In the genomic region with DNA sequence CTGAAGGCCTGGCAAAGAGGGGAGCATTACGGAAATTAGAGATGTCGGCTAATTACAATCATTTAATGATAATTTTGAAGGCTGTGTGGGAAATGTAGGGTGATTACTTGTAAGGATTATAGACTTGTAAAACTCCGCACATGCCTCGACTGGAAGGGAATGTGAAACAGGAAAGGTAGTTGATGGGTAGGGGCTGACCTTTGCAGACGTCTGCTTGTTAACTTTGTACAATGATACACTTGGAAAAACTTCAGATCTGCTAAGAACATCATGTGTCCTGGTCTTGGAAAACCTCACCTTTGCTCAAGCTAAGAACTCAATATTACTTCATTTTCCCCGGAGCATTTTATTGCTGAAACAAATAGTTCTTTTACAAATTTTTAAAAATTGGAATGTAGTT, we compare ENCODE assay signal across 16 mouse cellular contexts.
"Had no signal": no experiment of that assay in that cellular context is flagged by ENCODE, and none has a peak within 500 bp of the region (broad histone marks: within the 10 kb centered on the region; RNA-seq: fewer than 3 reads in every experiment).

No protein-coding gene starts in this region.

- DNase-seq: right cerebral cortex, adult 18-20 months; right cerebral cortex, postnatal 14 days; right cerebral cortex, postnatal 25 days; right cerebral cortex, postnatal 4 days; spleen, adult 18-20 months; thymus, adult 18-20 months; thymus, adult 2 months; thymus, postnatal 14 days; thymus, postnatal 25 days; thymus, postnatal 36 days; thymus, postnatal 4 days had no signal

- H3K27ac ChIP-seq: neural tube, embryonic 12.5 days; neural tube, embryonic 13.5 days; neural tube, embryonic 15.5 days; stomach, embryonic 15.5 days; stomach, postnatal 0 days had no signal

- H3K4me3 ChIP-seq: neural tube, embryonic 12.5 days; neural tube, embryonic 13.5 days; neural tube, embryonic 15.5 days; stomach, embryonic 15.5 days had no signal

- H3K4me1 ChIP-seq: neural tube, embryonic 12.5 days; stomach, embryonic 15.5 days had no signal
